Mouse (Mus musculus) kidney, embryonic 15.5 days (tissue): ENCODE measurements around the gene Itpkb. TPM values are rescaled to one million over a fixed set of nuclear protein-coding genes. Genes with fewer than 3 reads are reported as not detected.
A peak's percentile ranks its signal among the peaks of the same experiment; 100 is the strongest.

Experiments used
- ATAC-seq: fragments of 200-750 bp; cut with Nextera tagmentation; replicated peaks from 2 replicates; pipeline ENCODE4 v1.8.0; 2017; ENCODE audit warnings: moderate TSS enrichment; ENCODE audit not compliant: low FRiP score
- H3K27ac ChIP-seq: fragments of 300-500 bp; sonication (generic); 2 replicates; pipeline ENCODE4 v1.5.1; 2015; ENCODE audit warnings: mild to moderate bottlenecking, inconsistent platforms
- H3K27me3 ChIP-seq: fragments of 300-500 bp; sonication (generic); 2 replicates; pipeline ENCODE4 v1.6.1; 2015; ENCODE audit warnings: inconsistent platforms
- H3K36me3 ChIP-seq: fragments of 300-500 bp; sonication (generic); 2 replicates; pipeline ENCODE4 v1.6.1; 2015; ENCODE audit warnings: inconsistent platforms
- H3K4me1 ChIP-seq: fragments of 300-500 bp; sonication (generic); 2 replicates; pipeline ENCODE4 v1.6.1; 2015; ENCODE audit warnings: inconsistent platforms
- H3K4me2 ChIP-seq: fragments of 300-500 bp; sonication (generic); 2 replicates; pipeline ENCODE4 v1.6.1; 2015; ENCODE audit warnings: moderate library complexity, mild to moderate bottlenecking, inconsistent platforms
- H3K4me3 ChIP-seq: fragments of 300-500 bp; sonication (generic); replicated peaks from 2 replicates; pipeline ENCODE4 v1.5.1; 2015; ENCODE audit warnings: mild to moderate bottlenecking, inconsistent platforms
- H3K9ac ChIP-seq: fragments of 300-500 bp; sonication (generic); 2 replicates; pipeline ENCODE4 v1.6.1; 2015; ENCODE audit warnings: mild to moderate bottlenecking, inconsistent platforms
- H3K9me3 ChIP-seq: fragments of 300-500 bp; sonication (generic); replicated peaks from 2 replicates; pipeline ENCODE4 v1.6.1; 2016; ENCODE audit warnings: inconsistent platforms
- WGBS: fragments of 180-500 bp; shearing (Covaris S2); methylation state at CpG from one replicate; pipeline ENCODE4 v1.1.7; 2015; ENCODE audit warnings: mixed read lengths; 5-methylcytosine and 5-hydroxymethylcytosine counted together
- polyA plus RNA-seq: library from polyadenylated mRNA; unstranded; fragments of >200 nt; fragmentation: Nextera tagmentation; extraction: Ambion mirVana; gene quantifications from 2 replicates; pipeline ENCODE4 v1.2.1, GENCODE M21; 2015

Itpkb gene
- polyA plus RNA-seq, 1 experiment from 2014 or later, result 9.4 TPM

GRCm38 (mm10) chr1:180354129-180354528 is 23.8 kb downstream of the Itpkb start:
- ATAC-seq, result no peak
- Histone ChIP-seq H3K27me3 (no peaks in the 10 kb centered on the region), H3K4me1 (peaks cover 76% of the 10 kb centered on the region), H3K36me3 (no peaks in the 10 kb centered on the region), H3K27ac (peak overlapping the region; percentile 41; the same call in 1 of the 2 replicates), H3K4me2 (0 out of 2 replicates have a peak overlapping the region, but pooled peaks have one; percentile 0), H3K4me3 (no peak overlapping the region), H3K9ac (no peak overlapping the region), H3K9me3 (no peaks in the 10 kb centered on the region)
- WGBS, result 17% methylated on average over 4 of the region's 4 CpGs

- Histone ChIP-seq H3K27ac (no peak overlapping the region), H3K9ac (no peak overlapping the region), H3K9me3 (no peaks in the 10 kb centered on the region), H3K4me1 (peaks cover 73% of the 10 kb centered on the region), H3K36me3 (no peaks in the 10 kb centered on the region), H3K4me2 (no peak overlapping the region), H3K4me3 (no peak overlapping the region), H3K27me3 (no peaks in the 10 kb centered on the region)
- 87% methylated on average over 13 of the region's 13 CpGs for WGBS
- ATAC-seq, result no peak
These were observed 24.9 kb downstream of the Itpkb start for GRCm38 (mm10) chr1:180354976-180355730.

- 0 out of 2 replicates have a peak overlapping the region, but pooled peaks have one; percentile 23 for H3K27ac ChIP-seq
These were observed 25.9 kb downstream of the Itpkb start for GRCm38 (mm10) chr1:180356176-180356575.

GRCm38 (mm10) chr1:180356857-180357256 is 26.6 kb downstream of the Itpkb start:
- Histone ChIP-seq H3K4me3 (no peak overlapping the region), H3K27ac (peak overlapping the region; percentile 56; the same call in 1 of the 2 replicates), H3K9me3 (no peaks in the 10 kb centered on the region), H3K4me2 (no peak overlapping the region), H3K27me3 (no peaks in the 10 kb centered on the region), H3K9ac (no peak overlapping the region), H3K4me1 (peaks cover 62% of the 10 kb centered on the region), H3K36me3 (peaks cover 6% of the 10 kb centered on the region; the same call in 1 of the 2 replicates)
- WGBS, result 49% methylated on average over 6 of the region's 6 CpGs
- no peak for ATAC-seq

More at GRCm38 (mm10) chr1:180356176-180356575, 25.9 kb downstream of the Itpkb start:
- H3K4me1 ChIP-seq, result peaks cover 69% of the 10 kb centered on the region
- no peak for ATAC-seq
- H3K9me3 ChIP-seq, result no peaks in the 10 kb centered on the region
- no peak overlapping the region for H3K4me3 ChIP-seq
- no peaks in the 10 kb centered on the region for H3K27me3 ChIP-seq
- no peak overlapping the region for H3K4me2 ChIP-seq
- WGBS, result 55% methylated on average over 4 of the region's 4 CpGs
- no peak overlapping the region for H3K9ac ChIP-seq
- peaks cover 3% of the 10 kb centered on the region; the same call in 1 of the 2 replicates for H3K36me3 ChIP-seq

- WGBS, result 35% methylated on average over 7 of the region's 7 CpGs
- H3K27ac ChIP-seq, result peak overlapping the region; percentile 56
- no peak for ATAC-seq
These were observed 27.6 kb downstream of the Itpkb start for GRCm38 (mm10) chr1:180357893-180358331.

GRCm38 (mm10) chr1:180358466-180358865 is 28.2 kb downstream of the Itpkb start:
- Histone ChIP-seq H3K9ac (no peak overlapping the region), H3K36me3 (peaks cover 6% of the 10 kb centered on the region; the same call in 1 of the 2 replicates), H3K4me3 (no peak overlapping the region), H3K27me3 (no peaks in the 10 kb centered on the region), H3K4me2 (no peak overlapping the region), H3K4me1 (peaks cover 61% of the 10 kb centered on the region), H3K9me3 (no peaks in the 10 kb centered on the region), H3K27ac (peak overlapping the region; percentile 56)
- WGBS, result 85% methylated on average over 8 of the region's 9 CpGs
- no peak for ATAC-seq

More at GRCm38 (mm10) chr1:180357893-180358331, 27.6 kb downstream of the Itpkb start:
- no peaks in the 10 kb centered on the region for H3K27me3 ChIP-seq
- no peak overlapping the region for H3K4me3 ChIP-seq
- H3K4me2 ChIP-seq, result no peak overlapping the region
- H3K9me3 ChIP-seq, result no peaks in the 10 kb centered on the region
- no peak overlapping the region for H3K9ac ChIP-seq
- H3K36me3 ChIP-seq, result peaks cover 6% of the 10 kb centered on the region; the same call in 1 of the 2 replicates
- peaks cover 60% of the 10 kb centered on the region for H3K4me1 ChIP-seq

GRCm38 (mm10) chr1:180359311-180359710 is 29.0 kb downstream of the Itpkb start:
- Histone ChIP-seq H3K4me3 (no peak overlapping the region), H3K27ac (no peak overlapping the region), H3K4me1 (peaks cover 61% of the 10 kb centered on the region), H3K9ac (no peak overlapping the region), H3K4me2 (no peak overlapping the region), H3K36me3 (peaks cover 6% of the 10 kb centered on the region; the same call in 1 of the 2 replicates), H3K27me3 (no peaks in the 10 kb centered on the region), H3K9me3 (no peaks in the 10 kb centered on the region)
- 74% methylated on average over 5 of the region's 5 CpGs for WGBS
- ATAC-seq, result no peak

GRCm38 (mm10) chr1:180362176-180362575 is 31.9 kb downstream of the Itpkb start:
- no peaks in the 10 kb centered on the region for H3K9me3 ChIP-seq
- H3K4me2 ChIP-seq, result no peak overlapping the region
- no peaks in the 10 kb centered on the region for H3K27me3 ChIP-seq
- H3K27ac ChIP-seq, result no peak overlapping the region
- H3K36me3 ChIP-seq, result peaks cover 6% of the 10 kb centered on the region; the same call in 1 of the 2 replicates
- no peak overlapping the region for H3K9ac ChIP-seq
- ATAC-seq, result no peak
- H3K4me3 ChIP-seq, result no peak overlapping the region
- H3K4me1 ChIP-seq, result peaks cover 65% of the 10 kb centered on the region
- 85% methylated on average over 4 of the region's 4 CpGs for WGBS

- Histone ChIP-seq H3K9ac (no peak overlapping the region), H3K9me3 (no peaks in the 10 kb centered on the region), H3K27me3 (no peaks in the 10 kb centered on the region), H3K27ac (peak overlapping the region; percentile 85), H3K4me1 (peaks cover 65% of the 10 kb centered on the region), H3K4me2 (no peak overlapping the region), H3K36me3 (peaks cover 6% of the 10 kb centered on the region; the same call in 1 of the 2 replicates), H3K4me3 (no peak overlapping the region)
- WGBS, result 67% methylated on average over 5 of the region's 5 CpGs
- ATAC-seq, result no peak
These were observed 32.6 kb downstream of the Itpkb start for GRCm38 (mm10) chr1:180362844-180363243.

- H3K27ac ChIP-seq, result peak overlapping the region; percentile 85
- H3K4me2 ChIP-seq, result no peak overlapping the region
- H3K4me1 ChIP-seq, result peaks cover 65% of the 10 kb centered on the region
These were observed 33.0 kb downstream of the Itpkb start for GRCm38 (mm10) chr1:180363317-180363716.

GRCm38 (mm10) chr1:180364005-180364404 is 33.7 kb downstream of the Itpkb start:
- no peaks in the 10 kb centered on the region for H3K27me3 ChIP-seq
- 56% methylated on average over 17 of the region's 17 CpGs for WGBS
- no peak overlapping the region for H3K9ac ChIP-seq
- peak overlapping the region; percentile 85 for H3K27ac ChIP-seq
- H3K4me2 ChIP-seq, result peak overlapping the region; percentile 17; the same call in 1 of the 2 replicates
- H3K36me3 ChIP-seq, result peaks cover 6% of the 10 kb centered on the region; the same call in 1 of the 2 replicates
- no peaks in the 10 kb centered on the region for H3K9me3 ChIP-seq
- no peak for ATAC-seq
- H3K4me1 ChIP-seq, result peaks cover 70% of the 10 kb centered on the region
- no peak overlapping the region for H3K4me3 ChIP-seq

More at GRCm38 (mm10) chr1:180363317-180363716, 33.0 kb downstream of the Itpkb start:
- no peaks in the 10 kb centered on the region for H3K9me3 ChIP-seq
- H3K9ac ChIP-seq, result no peak overlapping the region
- whole genome bisulfite sequencing, result 54% methylated on average over 3 of the region's 3 CpGs
- peaks cover 6% of the 10 kb centered on the region; the same call in 1 of the 2 replicates for H3K36me3 ChIP-seq
- no peaks in the 10 kb centered on the region for H3K27me3 ChIP-seq
- no peak overlapping the region for H3K4me3 ChIP-seq
- no peak for ATAC-seq

- peak overlapping the region; percentile 79 for H3K4me2 ChIP-seq
- H3K27me3 ChIP-seq, result no peaks in the 10 kb centered on the region
- ATAC-seq, result no peak
- H3K4me1 ChIP-seq, result peaks cover 70% of the 10 kb centered on the region
- WGBS, result 28% methylated on average over 2 of the region's 2 CpGs
- no peaks in the 10 kb centered on the region for H3K9me3 ChIP-seq
- peaks cover 6% of the 10 kb centered on the region; the same call in 1 of the 2 replicates for H3K36me3 ChIP-seq
- H3K27ac ChIP-seq, result peak overlapping the region; percentile 85
- H3K9ac ChIP-seq, result 0 out of 2 replicates have a peak overlapping the region, but pooled peaks have one; percentile 42
- peak overlapping the region; percentile 51 for H3K4me3 ChIP-seq
These were observed 34.4 kb downstream of the Itpkb start for GRCm38 (mm10) chr1:180364720-180365119.
